Mouse (Mus musculus): ENCODE results near the gene Itpr3. TPM values are rescaled to one million over a fixed set of nuclear protein-coding genes. Genes with fewer than 3 reads are reported as not detected.

Gene Itpr3
- polyA plus RNA-seq, 1 experiment from 2014 or later = 4.8 TPM

DNA sequence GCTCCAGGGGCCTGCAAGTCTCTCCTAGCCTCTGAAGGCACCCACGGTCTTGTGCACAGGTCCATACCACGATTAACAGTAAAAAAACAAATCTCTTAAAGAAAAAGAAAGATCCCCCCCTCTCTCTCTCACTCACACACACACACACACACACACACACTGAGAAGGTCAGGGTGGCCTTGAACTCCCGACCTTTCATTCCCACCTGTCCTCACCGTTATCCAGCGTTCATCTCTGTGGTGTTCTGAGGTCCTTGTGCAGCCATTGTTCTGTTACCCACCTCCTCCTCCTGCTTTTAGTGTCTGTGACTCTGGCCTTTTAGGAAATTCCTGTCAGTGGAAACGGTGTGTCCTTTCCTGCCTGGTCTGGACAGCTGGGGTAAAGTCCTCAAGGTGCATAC, 21.4 kb downstream of the Itpr3 start:
- no peak for DNase-seq (ENCODE audit: low spot score)
- Histone ChIP-seq H3K27me3 (ENCODE audit: low read depth, poor library complexity, severe bottlenecking) (no peaks in the 10 kb centered on the region), H3K4me1 (peaks cover 35% of the 10 kb centered on the region), H3K27ac (no peak overlapping the region), H3K36me3 (peaks cover 13% of the 10 kb centered on the region), H3K4me3 (no peak overlapping the region), H3K9me3 (replicated peaks) (peaks cover 3% of the 10 kb centered on the region; the same call in 1 of the 2 replicates)
- WGBS = 84% methylated on average over 6 of the region's 6 CpGs

DNA sequence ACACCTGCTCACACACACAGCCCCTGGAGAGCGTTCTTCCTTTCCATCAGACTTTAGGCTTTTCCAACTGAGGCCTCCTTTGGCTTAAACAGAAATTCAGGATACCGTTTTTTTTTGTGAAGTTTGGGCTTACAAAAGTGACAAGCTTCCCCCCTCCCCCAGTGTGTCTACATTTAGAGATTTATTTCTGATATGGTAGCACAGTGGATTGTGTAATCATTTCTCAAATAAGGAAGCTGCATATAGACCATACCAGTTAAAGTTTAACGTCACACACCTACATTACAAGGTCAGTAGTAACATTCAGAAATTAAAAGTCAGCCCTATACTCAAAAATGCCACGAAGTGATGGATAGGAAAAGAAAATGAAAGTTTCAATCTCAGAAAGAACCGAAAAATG, 24.8 kb downstream of the Itpr3 start:
- Histone ChIP-seq H3K9me3 (replicated peaks) (peaks cover 3% of the 10 kb centered on the region; the same call in 1 of the 2 replicates), H3K36me3 (peaks cover 11% of the 10 kb centered on the region), H3K4me3 (no peak overlapping the region), H3K27me3 (ENCODE audit: low read depth, poor library complexity, severe bottlenecking) (no peaks in the 10 kb centered on the region), H3K27ac (no peak overlapping the region), H3K4me1 (peaks cover 23% of the 10 kb centered on the region)
- 86% methylated on average over 5 of the region's 5 CpGs for WGBS
- no peak for DNase-seq (ENCODE audit: low spot score)

- Histone ChIP-seq H3K4me3 (no peak overlapping the region), H3K27ac (no peak overlapping the region), H3K9me3 (replicated peaks) (peaks cover 2% of the 10 kb centered on the region; the same call in 1 of the 2 replicates), H3K4me1 (peaks cover 32% of the 10 kb centered on the region), H3K27me3 (ENCODE audit: low read depth, poor library complexity, severe bottlenecking) (no peaks in the 10 kb centered on the region), H3K36me3 (peaks cover 2% of the 10 kb centered on the region)
- DNase-seq (ENCODE audit: low spot score) = no peak
- WGBS = 69% methylated on average over 8 of the region's 8 CpGs
Measured at GRCm38 (mm10) chr17:27082796-27083195, 25.7 kb downstream of the Itpr3 start.

- 81% methylated on average over 9 of the region's 9 CpGs for WGBS
- Histone ChIP-seq H3K27me3 (ENCODE audit: low read depth, poor library complexity, severe bottlenecking) (no peaks in the 10 kb centered on the region), H3K4me3 (no peak overlapping the region), H3K9me3 (replicated peaks) (no peaks in the 10 kb centered on the region), H3K36me3 (no peaks in the 10 kb centered on the region), H3K4me1 (peaks cover 36% of the 10 kb centered on the region), H3K27ac (0 out of 2 replicates have a peak overlapping the region, but pooled peaks have one; percentile 4)
- no peak for DNase-seq (ENCODE audit: low spot score)
Measured at GRCm38 (mm10) chr17:27083601-27084000, 26.5 kb downstream of the Itpr3 start.

DNA sequence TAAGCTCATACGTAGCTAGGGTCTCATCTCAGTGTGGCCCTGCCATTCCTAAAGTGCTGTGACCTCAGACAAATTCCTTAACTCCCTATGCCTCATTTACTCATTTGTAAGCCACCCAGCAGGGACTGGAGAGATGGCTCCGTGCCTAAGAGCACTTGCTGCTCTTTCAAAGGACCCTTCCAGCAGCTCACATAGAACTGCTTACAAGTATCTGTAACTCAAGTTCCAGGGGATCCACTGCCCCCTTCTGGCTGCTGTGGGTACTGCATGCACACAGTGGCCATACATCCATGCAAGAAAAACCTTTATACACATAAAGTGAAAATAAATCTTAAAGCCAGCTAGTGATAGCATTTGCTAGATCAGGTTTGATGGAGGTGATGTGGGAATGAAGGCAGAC, 28.6 kb downstream of the Itpr3 start:
- Histone ChIP-seq H3K27ac (no peak overlapping the region), H3K36me3 (peaks cover 11% of the 10 kb centered on the region), H3K4me1 (peaks cover 36% of the 10 kb centered on the region), H3K4me3 (no peak overlapping the region), H3K27me3 (ENCODE audit: low read depth, poor library complexity, severe bottlenecking) (no peaks in the 10 kb centered on the region), H3K9me3 (replicated peaks) (no peaks in the 10 kb centered on the region)
- WGBS = 83% methylated on average over 2 of the region's 2 CpGs
- peak; percentile 82 for DNase-seq (ENCODE audit: low spot score)

- H3K9me3 ChIP-seq (replicated peaks) = no peaks in the 10 kb centered on the region
- H3K27me3 ChIP-seq (ENCODE audit: low read depth, poor library complexity, severe bottlenecking) = no peaks in the 10 kb centered on the region
- peak overlapping the region; percentile 72 for H3K27ac ChIP-seq
- DNase-seq (ENCODE audit: low spot score) = peak; percentile 57
- H3K36me3 ChIP-seq = peaks cover 26% of the 10 kb centered on the region
- no peak overlapping the region; the same call in 1 of the 2 replicates for H3K4me3 ChIP-seq
- WGBS = 27% methylated on average over 12 of the region's 12 CpGs
- H3K4me1 ChIP-seq = peaks cover 25% of the 10 kb centered on the region
Measured at GRCm38 (mm10) chr17:27087426-27087825, 30.3 kb downstream of the Itpr3 start.

GRCm38 (mm10) chr17:27090068-27090467, 33.0 kb downstream of the Itpr3 start:
- no peaks in the 10 kb centered on the region for H3K27me3 ChIP-seq (ENCODE audit: low read depth, poor library complexity, severe bottlenecking)
- no peaks in the 10 kb centered on the region for H3K9me3 ChIP-seq (replicated peaks)
- DNase-seq (ENCODE audit: low spot score) = no peak
- no peak overlapping the region for H3K4me3 ChIP-seq
- H3K27ac ChIP-seq = peak overlapping the region; percentile 28; the same call in 1 of the 2 replicates
- H3K4me1 ChIP-seq = peaks cover 25% of the 10 kb centered on the region
- peaks cover 32% of the 10 kb centered on the region for H3K36me3 ChIP-seq
- 74% methylated on average over 9 of the region's 9 CpGs for WGBS

DNA sequence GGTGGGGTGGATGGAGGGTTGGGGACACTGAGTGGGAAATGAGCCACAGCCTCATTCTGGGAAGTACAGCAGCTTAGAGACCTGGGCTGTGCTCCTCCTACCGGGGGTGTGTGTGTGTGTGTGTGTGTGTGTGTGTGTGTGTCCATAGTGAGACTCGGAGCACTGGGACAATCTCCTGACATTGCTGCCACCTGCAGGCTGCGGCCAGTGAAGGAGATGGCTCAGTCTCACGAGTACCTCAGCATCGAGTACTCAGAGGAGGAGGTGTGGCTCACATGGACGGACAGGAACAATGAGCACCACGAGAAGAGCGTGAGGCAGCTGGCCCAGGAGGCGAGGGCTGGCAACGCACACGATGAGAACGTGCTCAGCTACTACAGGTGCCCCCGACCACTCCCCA, 38.6 kb downstream of the Itpr3 start:
- 47% methylated on average over 13 of the region's 13 CpGs for WGBS
- Histone ChIP-seq H3K9me3 (replicated peaks) (no peaks in the 10 kb centered on the region), H3K27me3 (ENCODE audit: low read depth, poor library complexity, severe bottlenecking) (no peaks in the 10 kb centered on the region), H3K4me3 (no peak overlapping the region), H3K4me1 (peaks cover 22% of the 10 kb centered on the region), H3K27ac (no peak overlapping the region), H3K36me3 (peaks cover 35% of the 10 kb centered on the region)
- no peak for DNase-seq (ENCODE audit: low spot score)

DNA sequence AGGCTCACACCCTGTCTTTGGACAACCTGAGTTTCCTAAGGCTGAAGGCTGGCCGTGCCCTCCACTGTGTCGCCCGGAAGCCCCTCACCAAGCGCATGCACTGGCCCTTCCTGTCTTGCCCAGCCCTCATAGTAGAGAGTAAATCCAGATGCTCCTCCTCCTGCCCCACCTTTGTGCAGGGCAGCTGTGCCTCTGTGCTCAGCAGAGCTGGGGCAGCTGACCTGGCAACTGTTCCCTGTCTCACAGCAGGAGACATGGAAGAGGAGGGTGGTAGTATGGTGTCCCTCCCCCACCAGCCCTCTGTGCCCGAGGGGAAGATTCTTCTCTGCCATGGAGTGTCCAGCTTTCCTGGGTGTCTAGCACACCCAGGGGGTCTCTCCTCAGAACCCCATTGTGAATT, 44.6 kb downstream of the Itpr3 start:
- Histone ChIP-seq H3K4me3 (no peak overlapping the region), H3K27ac (peak overlapping the region; percentile 31; the same call in 1 of the 2 replicates), H3K27me3 (ENCODE audit: low read depth, poor library complexity, severe bottlenecking) (no peaks in the 10 kb centered on the region), H3K36me3 (peaks cover 22% of the 10 kb centered on the region), H3K4me1 (peaks cover 52% of the 10 kb centered on the region), H3K9me3 (replicated peaks) (no peaks in the 10 kb centered on the region)
- no peak for DNase-seq (ENCODE audit: low spot score)
- WGBS = 74% methylated on average over 5 of the region's 5 CpGs

GRCm38 (mm10) chr17:27105698-27106470, 48.8 kb downstream of the Itpr3 start:
- Histone ChIP-seq H3K9me3 (replicated peaks) (no peaks in the 10 kb centered on the region), H3K27me3 (ENCODE audit: low read depth, poor library complexity, severe bottlenecking) (no peaks in the 10 kb centered on the region), H3K36me3 (peaks cover 22% of the 10 kb centered on the region), H3K4me1 (peaks cover 28% of the 10 kb centered on the region), H3K27ac (no peak overlapping the region), H3K4me3 (no peak overlapping the region)
- WGBS = 65% methylated on average over 18 of the region's 18 CpGs
- DNase-seq (ENCODE audit: low spot score) = no peak

DNA sequence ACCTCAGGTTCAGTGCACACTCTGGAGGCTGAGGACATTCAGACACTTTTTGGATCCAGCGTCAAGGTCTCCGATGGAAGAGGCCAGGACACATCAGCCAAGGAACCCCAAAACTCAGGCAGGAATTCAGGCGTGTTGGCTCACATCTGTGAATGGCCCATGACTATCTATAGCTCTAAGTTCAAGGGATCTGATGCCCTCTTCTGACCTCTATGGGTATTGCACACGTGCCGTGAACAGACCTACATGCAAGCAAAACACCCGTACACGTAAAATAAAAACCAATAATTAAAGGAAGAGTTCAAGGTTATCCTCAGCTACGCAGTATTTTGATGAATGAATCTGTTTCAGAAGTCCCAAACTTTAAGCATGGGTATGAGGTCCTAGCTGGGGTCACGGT, 49.6 kb downstream of the Itpr3 start:
- Histone ChIP-seq H3K4me3 (no peak overlapping the region), H3K27me3 (ENCODE audit: low read depth, poor library complexity, severe bottlenecking) (no peaks in the 10 kb centered on the region), H3K36me3 (peaks cover 28% of the 10 kb centered on the region), H3K4me1 (peaks cover 20% of the 10 kb centered on the region), H3K27ac (no peak overlapping the region), H3K9me3 (replicated peaks) (no peaks in the 10 kb centered on the region)
- DNase-seq (ENCODE audit: low spot score) = no peak
- WGBS = 87% methylated on average over 9 of the region's 9 CpGs

DNA sequence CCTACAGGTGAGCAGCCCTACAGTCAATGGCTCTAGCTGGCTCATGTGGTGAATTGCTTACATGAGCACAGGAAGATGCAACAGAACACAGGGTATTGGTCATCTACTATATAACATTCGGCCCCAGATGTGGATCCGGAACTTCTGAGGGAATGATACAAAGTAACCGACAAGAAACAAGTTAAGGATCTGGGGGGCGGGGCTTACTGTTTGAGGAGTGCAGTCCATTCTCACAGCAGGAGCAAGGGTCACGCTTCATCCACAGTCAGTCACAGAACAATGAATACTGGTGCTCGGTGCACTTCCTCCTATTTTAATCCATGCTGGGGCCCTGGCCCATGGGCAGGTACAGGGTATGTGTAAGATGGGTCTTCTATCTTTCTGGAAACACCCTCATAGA, 50.8 kb downstream of the Itpr3 start:
- 88% methylated on average over 6 of the region's 6 CpGs for WGBS
- Histone ChIP-seq H3K9me3 (replicated peaks) (no peaks in the 10 kb centered on the region), H3K27ac (no peak overlapping the region), H3K36me3 (peaks cover 34% of the 10 kb centered on the region), H3K4me3 (no peak overlapping the region), H3K4me1 (peaks cover 13% of the 10 kb centered on the region), H3K27me3 (ENCODE audit: low read depth, poor library complexity, severe bottlenecking) (no peaks in the 10 kb centered on the region)
- DNase-seq (ENCODE audit: low spot score) = no peak

- no peaks in the 10 kb centered on the region for H3K27me3 ChIP-seq (ENCODE audit: low read depth, poor library complexity, severe bottlenecking)
- 94% methylated on average over 7 of the region's 7 CpGs for WGBS
- H3K9me3 ChIP-seq (replicated peaks) = no peaks in the 10 kb centered on the region
- H3K4me1 ChIP-seq = 0 out of 2 replicates have a peak, but pooled peaks cover under 1% of the 10 kb centered on the region
- no peak overlapping the region for H3K4me3 ChIP-seq
- DNase-seq (ENCODE audit: low spot score) = no peak
- H3K27ac ChIP-seq = no peak overlapping the region
- peaks cover 51% of the 10 kb centered on the region for H3K36me3 ChIP-seq
Measured at GRCm38 (mm10) chr17:27110072-27110471, 53.0 kb downstream of the Itpr3 start.
